Mouse (Mus musculus): Measurements from ENCODE around the gene Proca1.

Proca1 gene

GRCm38 (mm10) chr11:78165761-78166109, 27.5 kb upstream of the Proca1 start:
- WGBS, result 3% methylated on average over 16 of the region's 16 CpGs

GRCm38 (mm10) chr11:78166161-78166560, 27.0 kb upstream of the Proca1 start:
- 70% methylated on average over 4 of the region's 4 CpGs for WGBS

- WGBS, result 92% methylated on average over 6 of the region's 6 CpGs
These were observed 26.6 kb upstream of the Proca1 start for GRCm38 (mm10) chr11:78166640-78167039.

GRCm38 (mm10) chr11:78167257-78167959, 25.8 kb upstream of the Proca1 start:
- WGBS, result 92% methylated on average over 14 of the region's 14 CpGs

GRCm38 (mm10) chr11:78168541-78169468, 24.4 kb upstream of the Proca1 start:
- WGBS, result 62% methylated on average over 19 of the region's 19 CpGs

- WGBS, result 94% methylated on average over 15 of the region's 15 CpGs
These were observed 22.9 kb upstream of the Proca1 start for GRCm38 (mm10) chr11:78170306-78170705.

GRCm38 (mm10) chr11:78171328-78171727, 21.9 kb upstream of the Proca1 start:
- WGBS, result 73% methylated on average over 4 of the region's 4 CpGs

GRCm38 (mm10) chr11:78172034-78172747, 21.0 kb upstream of the Proca1 start:
- WGBS, result 85% methylated on average over 16 of the region's 16 CpGs

GRCm38 (mm10) chr11:78172748-78173383, 20.3 kb upstream of the Proca1 start:
- 89% methylated on average over 19 of the region's 19 CpGs for WGBS

GRCm38 (mm10) chr11:78174506-78174905, 18.7 kb upstream of the Proca1 start:
- 92% methylated on average over 3 of the region's 3 CpGs for whole genome bisulfite sequencing

- 2% methylated on average over 10 of the region's 10 CpGs for WGBS
These were observed 17.3 kb upstream of the Proca1 start for GRCm38 (mm10) chr11:78175771-78176401.

- WGBS, result under 1% methylated on average over 32 of the region's 32 CpGs
These were observed 16.8 kb upstream of the Proca1 start, which contains the start of the genes Nek8 and Tlcd1 for GRCm38 (mm10) chr11:78176402-78176862. Nek8 (minus strand) TSS chr11:78176675. Tlcd1 (plus strand) TSS chr11:78176711.

GRCm38 (mm10) chr11:78176905-78177331, 16.3 kb upstream of the Proca1 start:
- 1% methylated on average over 23 of the region's 23 CpGs for WGBS

GRCm38 (mm10) chr11:78177437-78177836, 15.8 kb upstream of the Proca1 start:
- WGBS, result 4% methylated on average over 10 of the region's 10 CpGs

GRCm38 (mm10) chr11:78177903-78178858, 15.0 kb upstream of the Proca1 start:
- WGBS, result under 1% methylated on average over 75 of the region's 84 CpGs

GRCm38 (mm10) chr11:78178859-78179437, 14.2 kb upstream of the Proca1 start:
- 9% methylated on average over 29 of the region's 29 CpGs for WGBS

GRCm38 (mm10) chr11:78179438-78179999, 13.7 kb upstream of the Proca1 start:
- 47% methylated on average over 8 of the region's 8 CpGs for WGBS

GRCm38 (mm10) chr11:78180081-78180761, 13.0 kb upstream of the Proca1 start:
- WGBS, result 72% methylated on average over 6 of the region's 6 CpGs

Data from cerebral cortex, adult 2 months (tissue).